Comparison of ENCODE assay signal across 21 mouse cellular contexts in the genomic region with DNA sequence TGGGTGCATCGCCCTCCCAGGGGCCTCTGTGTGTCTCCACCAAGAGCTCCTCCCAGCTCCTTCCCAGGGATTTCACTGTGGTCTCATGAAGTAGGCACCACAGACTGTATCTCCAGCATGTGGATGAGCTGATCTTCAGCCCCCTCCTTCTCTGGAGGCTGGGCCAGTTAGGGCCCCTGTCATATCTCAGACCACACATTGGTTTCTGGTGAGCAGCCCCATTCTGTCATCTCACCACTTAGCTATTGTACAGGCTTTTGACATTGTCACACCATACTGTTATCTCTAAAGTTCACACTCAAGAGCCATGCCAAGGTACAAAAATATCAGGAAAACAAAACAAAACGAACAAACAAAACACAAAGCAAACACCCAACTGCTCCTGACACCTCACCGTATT. TPM values are rescaled to one million over a fixed set of nuclear protein-coding genes. Genes with fewer than 3 reads are reported as not detected.
DNase-seq lines count a peak whose midpoint lies in the region; ATAC-seq and TF ChIP-seq lines count a peak whose summit lies in the region.
"Had no signal": no experiment of that assay in that cellular context is flagged by ENCODE, and none has a peak within 500 bp of the region (broad histone marks: within the 10 kb centered on the region; RNA-seq: fewer than 3 reads in every experiment).

No protein-coding gene starts in this region.

- 28% methylated on average over 3 of the region's 3 CpGs for WGBS in liver, embryonic 13.5 days (ENCODE audit: insufficient replicate concordance)
- 58% methylated on average over 3 of the region's 3 CpGs for WGBS in liver, postnatal 0 days (ENCODE audit: insufficient replicate concordance)
- WGBS in thymus, adult 2 months = 94% methylated on average over 3 of the region's 3 CpGs

- no peak overlapping the region for H3K4me2 ChIP-seq in liver, embryonic 13.5 days
- no peak overlapping the region for H3K4me2 ChIP-seq in liver, postnatal 0 days (ENCODE audit: low read depth, low read length)
- H3K4me2 ChIP-seq: embryonic facial prominence, embryonic 15.5 days; forebrain, embryonic 15.5 days; heart, embryonic 11.5 days; hindbrain, embryonic 14.5 days had no signal

- no peak for TF ChIP-seq POLR2A in thymus, adult 2 months (IDR thresholded peaks at IDR 0.05; ENCODE audit: control insufficient read depth, extremely low read depth, insufficient read depth, low read length, poor library complexity)

- H3K36me3 ChIP-seq in liver, embryonic 13.5 days = no peaks in the 10 kb centered on the region
- H3K36me3 ChIP-seq in liver, postnatal 0 days (replicated peaks; ENCODE audit: insufficient read depth, low read length) = no peaks in the 10 kb centered on the region
- H3K36me3 ChIP-seq in thymus, adult 2 months (ENCODE audit: control insufficient read depth, insufficient read depth, low read length) = no peaks in the 10 kb centered on the region
- H3K36me3 ChIP-seq: embryonic facial prominence, embryonic 15.5 days; forebrain, embryonic 15.5 days; hindbrain, embryonic 10.5 days had no signal

- H3K9me3 ChIP-seq in liver, embryonic 13.5 days (replicated peaks) = no peaks in the 10 kb centered on the region
- no peaks in the 10 kb centered on the region for H3K9me3 ChIP-seq in liver, postnatal 0 days (ENCODE audit: low read length)
- H3K9me3 ChIP-seq: embryonic facial prominence, embryonic 15.5 days; forebrain, embryonic 15.5 days; hindbrain, embryonic 10.5 days had no signal

- H3K4me1 ChIP-seq in liver, embryonic 13.5 days (replicated peaks) = peaks cover 23% of the 10 kb centered on the region
- H3K4me1 ChIP-seq in liver, postnatal 0 days (ENCODE audit: insufficient read depth) = no peaks in the 10 kb centered on the region
- no peaks in the 10 kb centered on the region for H3K4me1 ChIP-seq in thymus, adult 2 months (replicated peaks; ENCODE audit: control insufficient read depth, insufficient read depth, low read length)
- H3K4me1 ChIP-seq: embryonic facial prominence, embryonic 15.5 days; forebrain, embryonic 15.5 days had no signal

- intact Hi-C loops in left cerebral cortex, postnatal 10 days (cut with DNase I) = no loop called here
- intact Hi-C loops in left cerebral cortex, postnatal 14 days (cut with DNase I) = no loop called here

- H3K4me3 ChIP-seq in liver, embryonic 13.5 days (replicated peaks) = no peak overlapping the region
- no peak overlapping the region for H3K4me3 ChIP-seq in liver, postnatal 0 days (ENCODE audit: low read depth, low read length)
- H3K4me3 ChIP-seq in thymus, adult 2 months (ENCODE audit: control insufficient read depth, insufficient read depth, low read length) = no peak overlapping the region
- H3K4me3 ChIP-seq: embryonic facial prominence, embryonic 15.5 days; forebrain, embryonic 15.5 days; hindbrain, embryonic 10.5 days had no signal

- no peak overlapping the region for H3K9ac ChIP-seq in liver, embryonic 13.5 days
- no peak overlapping the region for H3K9ac ChIP-seq in liver, postnatal 0 days (replicated peaks)
- H3K9ac ChIP-seq: embryonic facial prominence, embryonic 15.5 days; forebrain, embryonic 15.5 days; hindbrain, embryonic 14.5 days had no signal

- H3K27ac ChIP-seq in liver, embryonic 13.5 days = peak overlapping the region; percentile 70
- no peak overlapping the region for H3K27ac ChIP-seq in liver, postnatal 0 days (ENCODE audit: low read depth)
- H3K27ac ChIP-seq in thymus, adult 2 months (ENCODE audit: control insufficient read depth, insufficient read depth, low read length) = no peak overlapping the region
- H3K27ac ChIP-seq: embryonic facial prominence, embryonic 15.5 days; forebrain, embryonic 15.5 days; hindbrain, embryonic 10.5 days; hindbrain, embryonic 14.5 days had no signal

- DNase-seq in c-Kit-positive CD71-positive TER-119-negative erythroid progenitor cells, embryonic 14.5 days (ENCODE audit: low read depth) = peak; percentile 32
- DNase-seq in liver, embryonic 13.5 days = peak; percentile 48
- DNase-seq in liver, postnatal 0 days = no peak
- no peak for DNase-seq in ovary, adult 18-20 months (ENCODE audit: low spot score)
- no peak for DNase-seq in thymus, adult 2 months
- DNase-seq in left cerebral cortex, postnatal 10 days (ENCODE audit: extremely low spot score in 1 of 2, low spot score in 2 of 2) = no peak
- DNase-seq in left cerebral cortex, postnatal 14 days (ENCODE audit: low spot score in 2 of 2) = no peak
- DNase-seq: adrenal gland, adult 8-10 months; adrenal gland, postnatal 36 days; cerebellum, adult 18-20 months; cerebellum, adult 9-11 months; cerebellum, postnatal 36 days; heart, adult 18-20 months had no signal

- no peaks in the 10 kb centered on the region for H3K27me3 ChIP-seq in liver, embryonic 13.5 days
- H3K27me3 ChIP-seq in liver, postnatal 0 days (ENCODE audit: insufficient read depth, low read length) = no peaks in the 10 kb centered on the region
- no peaks in the 10 kb centered on the region for H3K27me3 ChIP-seq in thymus, adult 2 months (ENCODE audit: control insufficient read depth, insufficient read depth, low read length)
- H3K27me3 ChIP-seq: embryonic facial prominence, embryonic 15.5 days; forebrain, embryonic 15.5 days had no signal

- ATAC-seq in common myeloid progenitor, adult 5-6 weeks (replicated peaks; ENCODE audit: low read depth, poor library complexity, severe bottlenecking) = peak; percentile 80
- peak; percentile 92 for ATAC-seq in liver, embryonic 13.5 days (ENCODE audit: low read depth)
- peak; percentile 77 for ATAC-seq in liver, postnatal 0 days
- ATAC-seq: forebrain, embryonic 15.5 days had no signal

- peak; percentile 29; the same call in 1 of the 2 replicates for TF ChIP-seq EP300 in liver, postnatal 0 days (IDR thresholded peaks at IDR 0.05; ENCODE audit: low read depth)

- no peak for TF ChIP-seq CTCF in liver, postnatal 0 days (IDR thresholded peaks at IDR 0.05; ENCODE audit: low read depth)
- TF ChIP-seq CTCF in thymus, adult 2 months (IDR thresholded peaks at IDR 0.05; ENCODE audit: borderline replicate concordance, control insufficient read depth, extremely low read depth, insufficient read depth, low read length, poor library complexity) = no peak

RNA-seq across cellular contexts. Expression of gene Cd300a, which starts 6.2 kb away (rescaled TPM):
- total RNA-seq in common myeloid progenitor, adult 5-6 weeks (2017) = 11.4 and 24.8 TPM in 2 replicates
- polyA plus RNA-seq in liver, embryonic 13.5 days (2015; fragmentation: Nextera tagmentation; extraction: Ambion mirVana) = 4.0 and 5.5 TPM in 2 replicates
- polyA plus RNA-seq in liver, postnatal 0 days (2015; fragmentation: Nextera tagmentation; extraction: Ambion mirVana) = 7.7 and 9.7 TPM in 2 replicates
- 3.7 and 4.2 TPM in 2 replicates for polyA plus RNA-seq in thymus, adult 2 months (2012; rRNA removed)
- total RNA-seq in left cerebral cortex, postnatal 10 days (2021) = under 1 TPM; 0.43 to 0.58 TPM
- total RNA-seq in left cerebral cortex, postnatal 14 days (2021) = under 1 TPM; 0.51 to 0.68 TPM

RNA-seq across cellular contexts. Expression of gene Cd300lb, which starts 38.1 kb away (rescaled TPM):
- 8.5 and 9.5 TPM in 2 replicates for total RNA-seq in common myeloid progenitor, adult 5-6 weeks (2017)
- 0.50 and 0.72 TPM in 2 replicates for polyA plus RNA-seq in liver, embryonic 13.5 days (2015; fragmentation: Nextera tagmentation; extraction: Ambion mirVana)
- 1.8 and 2.5 TPM in 2 replicates for polyA plus RNA-seq in liver, postnatal 0 days (2015; fragmentation: Nextera tagmentation; extraction: Ambion mirVana)
- polyA plus RNA-seq in thymus, adult 2 months (2012; rRNA removed) = 0.78 and 1.1 TPM in 2 replicates
- not detected for total RNA-seq in left cerebral cortex, postnatal 10 days (2021)
- total RNA-seq in left cerebral cortex, postnatal 14 days (2021) = not detected
- total RNA-seq: ES-E14 had no signal
- polyA plus RNA-seq: embryonic facial prominence, embryonic 11.5 days; forebrain, embryonic 15.5 days had no signal

RNA-seq across cellular contexts. Expression of gene Gprc5c, which starts 45.1 kb away (rescaled TPM):
- total RNA-seq in common myeloid progenitor, adult 5-6 weeks (2017) = not detected in 2 replicates
- polyA plus RNA-seq in liver, embryonic 13.5 days (2015; fragmentation: Nextera tagmentation; extraction: Ambion mirVana) = 11.3 and 12.8 TPM in 2 replicates
- 23.2 and 24.9 TPM in 2 replicates for polyA plus RNA-seq in liver, postnatal 0 days (2015; fragmentation: Nextera tagmentation; extraction: Ambion mirVana)
- 5.4 and 6.4 TPM in 2 replicates for polyA plus RNA-seq in thymus, adult 2 months (2012; rRNA removed)
- total RNA-seq in left cerebral cortex, postnatal 10 days (2021) = 1 to 10 TPM; 4.1 to 4.4 TPM
- total RNA-seq in left cerebral cortex, postnatal 14 days (2021) = 1 to 10 TPM; 4.0 to 4.6 TPM

Comparison
In these comparisons a context has a peak if more than half of its experiments do, and no peak if none do; other contexts are left out.
1. DNase-seq: peak in c-Kit-positive CD71-positive TER-119-negative erythroid progenitor cells, embryonic 14.5 days (single experiment) and liver, embryonic 13.5 days (single experiment); none in liver, postnatal 0 days (single experiment), ovary, adult 18-20 months (single experiment), thymus, adult 2 months (single experiment), left cerebral cortex, postnatal 10 days (0 of 2) and left cerebral cortex, postnatal 14 days (0 of 2).
2. Peak in every context shown above with its lines, with median percentiles within 50 percentile points of each other: ATAC-seq.